Mouse (Mus musculus) liver, embryonic 11.5 days (tissue): ENCODE results near the gene BC016579. TPM values are rescaled to one million over a fixed set of nuclear protein-coding genes. Genes with fewer than 3 reads are reported as not detected.

ENCODE experiments used
- ATAC-seq: fragments of 200-750 bp; cut with Nextera tagmentation; replicated peaks from 2 replicates; pipeline ENCODE4 v1.8.0; 2017; ENCODE audit warnings: moderate number of reproducible peaks, mild to moderate bottlenecking, moderate TSS enrichment, moderate library complexity; ENCODE audit not compliant: low FRiP score
- DNase-seq: peaks from one replicate; pipeline ENCODE4 v3.0.0-alpha.2; 2017; ENCODE audit warnings: low spot score
- H3K27ac ChIP-seq: fragments of 300-500 bp; sonication (generic); 2 replicates; pipeline ENCODE4 v1.5.1; 2014; ENCODE audit warnings: mild to moderate bottlenecking, low read depth, low read length, control low read depth
- H3K27me3 ChIP-seq: fragments of 300-500 bp; sonication (generic); replicated peaks from 2 replicates; pipeline ENCODE4 v1.6.1; 2014; ENCODE audit warnings: low read length, mixed read lengths; ENCODE audit not compliant: control insufficient read depth, insufficient read depth
- H3K36me3 ChIP-seq: fragments of 300-500 bp; sonication (generic); 2 replicates; pipeline ENCODE4 v1.6.1; 2014; ENCODE audit warnings: mild to moderate bottlenecking, low read length, moderate library complexity, mixed read lengths; ENCODE audit not compliant: control insufficient read depth, insufficient read depth
- H3K4me1 ChIP-seq: fragments of 300-500 bp; sonication (generic); replicated peaks from 2 replicates; pipeline ENCODE4 v1.6.1; 2014; ENCODE audit warnings: low read length, mixed read lengths; ENCODE audit not compliant: control insufficient read depth, insufficient read depth
- H3K4me2 ChIP-seq: fragments of 300-500 bp; sonication (generic); 2 replicates; pipeline ENCODE4 v1.6.1; 2014; ENCODE audit warnings: mild to moderate bottlenecking, control low read depth, moderate library complexity
- H3K4me3 ChIP-seq: fragments of 300-500 bp; sonication (generic); 2 replicates; pipeline ENCODE4 v1.5.1; 2014; ENCODE audit warnings: low read depth, low read length, control low read depth
- H3K9ac ChIP-seq: fragments of 300-500 bp; sonication (generic); 2 replicates; pipeline ENCODE4 v1.6.1; 2014; ENCODE audit warnings: low read depth, low read length, control low read depth
- H3K9me3 ChIP-seq: fragments of 300-500 bp; sonication (generic); 2 replicates; pipeline ENCODE4 v1.6.1; 2016; ENCODE audit warnings: low read length, inconsistent platforms, mixed read lengths; ENCODE audit not compliant: control insufficient read depth
- WGBS: fragments of 180-500 bp; shearing (Covaris S2); extraction: QIAGEN DNeasy Blood & Tissue Kit; methylation state at CpG from one replicate; pipeline ENCODE4 v1.1.7; 2014; 5-methylcytosine and 5-hydroxymethylcytosine counted together
- polyA plus RNA-seq: library from polyadenylated mRNA; unstranded; fragments of >200 nt; fragmentation: Nextera tagmentation; extraction: Ambion mirVana; gene quantifications from 2 replicates; pipeline ENCODE4 v1.2.1, GENCODE M21; 2014

BC016579 gene
- polyA plus RNA-seq, 1 experiment from 2014 or later, result 0.34 TPM

GRCm38 (mm10) chr16:45613247-45613646 is 40.6 kb downstream of the BC016579 start:
- H3K9me3 ChIP-seq, result no peaks in the 10 kb centered on the region
- no peak overlapping the region for H3K9ac ChIP-seq
- H3K27ac ChIP-seq, result no peak overlapping the region
- DNase-seq (no peak), ATAC-seq (no peak)
- no peaks in the 10 kb centered on the region for H3K27me3 ChIP-seq
- no peaks in the 10 kb centered on the region for H3K36me3 ChIP-seq
- WGBS, result 84% methylated on average over 2 of the region's 2 CpGs
- H3K4me2 ChIP-seq, result no peak overlapping the region
- peaks cover 3% of the 10 kb centered on the region; the same call in 1 of the 2 replicates for H3K4me1 ChIP-seq
- H3K4me3 ChIP-seq, result no peak overlapping the region

- Histone ChIP-seq H3K9me3 (no peaks in the 10 kb centered on the region), H3K4me1 (peaks cover 3% of the 10 kb centered on the region; the same call in 1 of the 2 replicates), H3K36me3 (no peaks in the 10 kb centered on the region), H3K27me3 (no peaks in the 10 kb centered on the region), H3K4me3 (no peak within 1 kb of the TSS), H3K9ac (no peak within 1 kb of the TSS), H3K27ac (no peak within 1 kb of the TSS), H3K4me2 (no peak within 1 kb of the TSS)
- DNase-seq (no peak), ATAC-seq (no peak)
- WGBS, result 46% methylated on average over 4 of the region's 4 CpGs
These were observed 43.6 kb downstream of the BC016579 start, which contains the start of gene Gcsam for GRCm38 (mm10) chr16:45610267-45610666. Gene Gcsam, plus strand, starts transcription at chr16:45610380.

GRCm38 (mm10) chr16:45609300-45609699 is 44.6 kb downstream of the BC016579 start:
- Histone ChIP-seq H3K27ac (no peak overlapping the region), H3K9ac (no peak overlapping the region), H3K4me3 (no peak overlapping the region), H3K4me2 (no peak overlapping the region), H3K4me1 (peaks cover 3% of the 10 kb centered on the region; the same call in 1 of the 2 replicates), H3K36me3 (no peaks in the 10 kb centered on the region), H3K27me3 (no peaks in the 10 kb centered on the region), H3K9me3 (no peaks in the 10 kb centered on the region)
- no peak for DNase-seq
- 63% methylated on average over 3 of the region's 3 CpGs for WGBS
- ATAC-seq, result peak; percentile 31; the same call in 1 of the 2 replicates

- Histone ChIP-seq H3K4me1 (peaks cover 3% of the 10 kb centered on the region; the same call in 1 of the 2 replicates), H3K27me3 (no peaks in the 10 kb centered on the region), H3K4me3 (no peak overlapping the region), H3K36me3 (no peaks in the 10 kb centered on the region), H3K9ac (no peak overlapping the region), H3K9me3 (no peaks in the 10 kb centered on the region), H3K27ac (no peak overlapping the region), H3K4me2 (no peak overlapping the region)
- ATAC-seq (peak; percentile 61; the same call in 1 of the 2 replicates), DNase-seq (no peak)
- WGBS, result 38% methylated on average over 4 of the region's 4 CpGs
These were observed 45.4 kb downstream of the BC016579 start for GRCm38 (mm10) chr16:45608481-45608954.

- Histone ChIP-seq H3K27ac (no peak overlapping the region), H3K4me2 (no peak overlapping the region), H3K9ac (no peak overlapping the region), H3K36me3 (no peaks in the 10 kb centered on the region), H3K4me1 (no peaks in the 10 kb centered on the region), H3K4me3 (no peak overlapping the region), H3K9me3 (no peaks in the 10 kb centered on the region), H3K27me3 (no peaks in the 10 kb centered on the region)
- DNase-seq (no peak), ATAC-seq (no peak)
These were observed 58.4 kb downstream of the BC016579 start for GRCm38 (mm10) chr16:45595494-45595893.

- ATAC-seq, result no peak
- Histone ChIP-seq H3K4me2 (no peak overlapping the region), H3K4me1 (no peaks in the 10 kb centered on the region), H3K4me3 (no peak overlapping the region), H3K27me3 (no peaks in the 10 kb centered on the region), H3K36me3 (no peaks in the 10 kb centered on the region), H3K9me3 (no peaks in the 10 kb centered on the region), H3K27ac (no peak overlapping the region), H3K9ac (no peak overlapping the region)
- 86% methylated on average over 1 of the region's 1 CpGs for WGBS
- no peak for DNase-seq
These were observed 60.2 kb downstream of the BC016579 start for GRCm38 (mm10) chr16:45593656-45594055.

- ATAC-seq (peak; percentile 64; the same call in 1 of the 2 replicates), DNase-seq (no peak)
- H3K4me3 ChIP-seq, result no peak overlapping the region
- WGBS, result 17% methylated on average over 2 of the region's 2 CpGs
- no peaks in the 10 kb centered on the region for H3K36me3 ChIP-seq
- no peaks in the 10 kb centered on the region for H3K9me3 ChIP-seq
- no peaks in the 10 kb centered on the region for H3K27me3 ChIP-seq
- no peak overlapping the region for H3K4me2 ChIP-seq
- H3K27ac ChIP-seq, result no peak overlapping the region
- no peak overlapping the region for H3K9ac ChIP-seq
- H3K4me1 ChIP-seq, result no peaks in the 10 kb centered on the region
These were observed 71.4 kb downstream of the BC016579 start for GRCm38 (mm10) chr16:45582512-45582911.

GRCm38 (mm10) chr16:45579883-45580282 is 74.0 kb downstream of the BC016579 start:
- H3K4me2 ChIP-seq, result no peak overlapping the region
- DNase-seq (no peak), ATAC-seq (no peak)
- H3K4me3 ChIP-seq, result no peak overlapping the region
- no peaks in the 10 kb centered on the region for H3K36me3 ChIP-seq
- WGBS, result 63% methylated on average over 12 of the region's 12 CpGs
- H3K4me1 ChIP-seq, result no peaks in the 10 kb centered on the region
- H3K27me3 ChIP-seq, result no peaks in the 10 kb centered on the region
- no peak overlapping the region for H3K9ac ChIP-seq
- H3K9me3 ChIP-seq, result no peaks in the 10 kb centered on the region
- H3K27ac ChIP-seq, result no peak overlapping the region
